Mouse (Mus musculus): ENCODE data around the gene Gm45213. TPM values are rescaled to one million over a fixed set of nuclear protein-coding genes. Genes with fewer than 3 reads are reported as not detected.

The Gm45213 gene
- not detected for polyA plus RNA-seq (2014; fragmentation: Illumina TruSeq; extraction: RNeasy Lipid Tissue Mini Kit (QIAGEN cat#74804); ENCODE audit: low read depth, low replicate concordance)

DNA sequence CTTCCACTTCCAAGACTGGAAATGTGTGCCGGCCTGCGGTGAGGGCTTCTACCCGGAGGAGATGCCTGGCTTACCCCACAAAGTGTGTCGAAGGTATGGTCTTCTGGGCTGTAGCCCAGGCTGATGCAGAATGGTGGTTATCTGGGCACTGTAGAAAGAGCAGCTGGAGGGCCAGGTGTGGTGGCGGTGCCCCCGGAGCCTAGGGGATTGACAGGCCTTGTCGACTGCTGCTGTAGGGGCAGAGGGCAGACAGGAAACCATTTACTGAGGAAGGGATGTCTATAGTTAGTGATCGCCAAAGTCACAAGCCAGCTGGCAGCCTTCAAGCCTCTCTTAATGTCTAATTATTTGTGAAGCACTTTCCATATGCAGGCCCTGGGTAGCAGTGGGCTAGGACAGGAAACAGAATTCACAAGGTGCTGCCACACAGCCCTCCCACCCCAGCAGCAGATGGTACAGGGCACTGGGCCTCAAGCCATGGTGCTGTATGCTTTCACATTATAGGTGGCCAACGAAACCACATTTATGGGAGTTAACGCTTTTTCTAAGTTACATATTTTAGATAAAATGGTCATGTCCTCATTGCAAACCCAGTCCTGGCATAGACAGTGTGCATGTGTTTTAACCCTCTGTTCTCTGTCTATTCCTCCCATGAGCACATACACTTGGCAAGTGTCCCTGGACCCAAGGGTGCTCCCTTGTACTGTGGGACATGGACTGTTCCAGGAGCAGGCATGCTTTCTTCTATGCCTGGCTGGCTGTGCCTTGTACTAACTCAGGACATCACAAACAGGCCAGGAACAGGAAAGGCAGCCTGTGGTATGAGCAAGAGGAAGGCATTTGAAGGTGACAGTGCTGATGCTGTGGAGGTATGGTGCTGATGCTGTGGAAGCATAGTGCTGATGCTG is at the start of gene Gm45213:
Gene Gm45213 (plus strand): TSS at position 51 of the 908 bp plus-strand sequence.

DNA sequence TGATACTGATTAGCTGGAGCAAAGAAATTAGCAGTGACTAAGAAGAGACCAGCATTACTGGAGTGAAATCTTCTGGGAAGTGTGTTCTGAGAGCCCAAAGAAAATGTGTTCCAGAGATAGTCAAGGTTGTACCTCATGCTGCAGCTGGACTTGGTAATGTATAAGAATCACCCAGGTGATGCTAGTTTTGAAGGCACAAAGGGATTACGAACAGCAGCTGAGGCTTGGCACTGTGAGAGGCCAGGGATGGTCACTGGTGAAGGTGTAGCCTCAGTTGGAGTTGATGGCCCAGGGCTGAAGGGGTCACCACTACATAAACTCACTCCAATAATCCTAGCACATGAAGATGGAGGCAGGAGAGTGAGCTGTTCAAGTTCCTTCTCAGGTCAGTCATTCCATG is 15.3 kb downstream of the Gm45213 start, which contains the start of gene Snrpa1:
Gene Snrpa1 (plus strand): TSS at position 301 of the 400 bp plus-strand sequence.

DNA sequence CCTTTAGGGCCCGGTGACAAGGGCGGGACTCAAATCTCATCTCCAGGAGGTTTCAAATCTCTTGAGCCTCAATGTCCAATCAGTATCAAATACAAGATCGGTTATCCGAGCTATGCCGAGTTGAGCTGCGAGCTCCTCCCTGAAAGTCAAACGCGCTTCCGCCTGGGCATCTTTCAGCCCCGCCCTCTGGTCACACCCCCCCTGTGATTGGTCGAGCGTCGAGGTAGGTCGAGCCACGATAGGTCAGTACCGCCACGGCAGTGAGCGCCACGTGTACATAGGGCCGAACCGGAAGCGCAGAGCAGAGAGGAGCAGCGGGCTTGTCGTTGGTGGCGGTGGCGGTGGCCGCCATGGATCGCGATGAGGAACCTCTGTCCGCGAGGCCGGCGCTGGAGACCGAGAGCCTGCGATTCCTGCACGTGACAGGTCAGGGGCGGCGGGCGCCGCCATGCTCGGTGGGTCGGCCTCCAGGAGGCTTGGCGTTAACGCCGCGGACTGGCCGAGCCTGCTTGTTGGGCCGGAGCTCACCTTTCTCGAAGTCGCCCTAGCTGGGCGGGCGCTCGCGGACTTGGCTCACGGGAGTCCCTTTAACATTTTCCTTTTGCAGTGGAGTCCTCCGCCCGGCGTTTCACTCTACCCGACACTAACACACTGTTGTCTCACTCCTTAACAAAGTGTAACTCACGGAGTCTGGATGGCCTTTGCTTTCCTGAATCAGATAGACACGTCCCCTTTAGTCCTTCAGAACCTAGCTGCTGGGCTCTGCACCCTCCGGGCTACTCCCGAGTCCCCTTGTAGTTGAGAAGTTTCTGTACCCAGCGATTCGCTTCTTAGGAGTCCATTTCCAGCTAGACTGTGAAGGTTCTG is 36.2 kb downstream of the Gm45213 start, which contains the start of gene Selenos:
Gene Selenos (plus strand): TSS at position 286 of the 867 bp plus-strand sequence.

DNA sequence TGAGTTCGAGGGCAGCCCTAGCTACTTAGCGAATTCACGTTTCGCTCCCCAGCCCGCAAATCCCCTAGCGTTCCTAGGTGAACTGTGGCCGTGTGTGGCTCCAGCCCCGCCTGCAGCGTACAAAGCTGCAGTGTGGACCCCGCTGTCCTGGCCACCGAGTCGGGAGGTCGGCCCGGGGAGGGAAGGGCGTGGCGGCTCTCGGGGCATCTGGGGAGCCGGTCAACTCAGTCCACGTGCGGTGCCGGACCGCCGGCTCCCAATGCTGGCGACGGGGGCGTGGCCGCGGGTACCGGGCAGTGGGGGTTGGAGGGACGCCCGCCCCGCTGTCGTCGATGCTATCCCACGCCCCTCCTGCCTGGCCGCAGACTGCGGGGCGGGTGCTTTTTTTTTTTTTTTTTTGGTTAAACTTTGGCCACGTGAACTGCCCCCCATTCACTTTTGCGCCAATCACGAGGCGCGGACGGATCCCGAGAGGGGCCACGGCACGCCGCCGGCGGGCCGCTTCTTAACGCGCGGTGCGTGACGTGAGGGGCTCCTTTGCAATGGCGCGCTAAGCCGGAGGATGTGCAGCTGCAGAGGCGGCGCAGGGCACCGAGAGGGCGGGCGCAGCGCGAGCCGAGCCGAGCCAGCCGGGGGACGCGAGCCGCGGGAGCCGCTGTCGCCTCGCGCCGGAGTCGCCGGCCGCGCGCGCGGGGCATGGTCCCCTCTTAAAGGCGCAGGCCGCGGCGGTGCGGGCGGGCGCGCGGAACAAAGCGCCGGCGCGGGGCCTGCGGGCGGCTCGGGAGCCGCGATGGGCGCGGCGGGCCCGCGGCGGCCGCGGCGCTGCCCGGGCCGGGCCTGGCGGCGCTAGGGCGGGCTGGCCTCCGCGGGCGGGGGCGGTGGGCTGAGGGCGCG is 65.8 kb downstream of the Gm45213 start, which contains the start of gene Chsy1:
Gene Chsy1 (plus strand): TSS at position 555 of the 894 bp plus-strand sequence.

Other genes with a start within 250 kb of the Gm45213 start
- 3.6 TPM for gene Pcsk6, start 181.9 kb upstream of the Gm45213 start, polyA plus RNA-seq (2014; fragmentation: Illumina TruSeq; extraction: RNeasy Lipid Tissue Mini Kit (QIAGEN cat#74804); ENCODE audit: low read depth, low replicate concordance)
- 40.4 TPM for gene Snrpa1, start 15.4 kb downstream of the Gm45213 start, polyA plus RNA-seq (2014; fragmentation: Illumina TruSeq; extraction: RNeasy Lipid Tissue Mini Kit (QIAGEN cat#74804); ENCODE audit: low read depth, low replicate concordance)
- 146 TPM for gene Selenos, start 36.0 kb downstream of the Gm45213 start, polyA plus RNA-seq (2014; fragmentation: Illumina TruSeq; extraction: RNeasy Lipid Tissue Mini Kit (QIAGEN cat#74804); ENCODE audit: low read depth, low replicate concordance)
- gene Chsy1, start 65.9 kb downstream of the Gm45213 start, polyA plus RNA-seq (2014; fragmentation: Illumina TruSeq; extraction: RNeasy Lipid Tissue Mini Kit (QIAGEN cat#74804); ENCODE audit: low read depth, low replicate concordance), result 12.2 TPM